Mouse (Mus musculus) cerebral cortex, adult 2 months (tissue): ENCODE data around the gene Gm4450.

Source experiments
- WGBS: fragments of 180-500 bp; shearing (Covaris S2); methylation state at CpG from one replicate; pipeline ENCODE4 v1.1.7; 2018; 5-methylcytosine and 5-hydroxymethylcytosine counted together

Gene Gm4450

DNA sequence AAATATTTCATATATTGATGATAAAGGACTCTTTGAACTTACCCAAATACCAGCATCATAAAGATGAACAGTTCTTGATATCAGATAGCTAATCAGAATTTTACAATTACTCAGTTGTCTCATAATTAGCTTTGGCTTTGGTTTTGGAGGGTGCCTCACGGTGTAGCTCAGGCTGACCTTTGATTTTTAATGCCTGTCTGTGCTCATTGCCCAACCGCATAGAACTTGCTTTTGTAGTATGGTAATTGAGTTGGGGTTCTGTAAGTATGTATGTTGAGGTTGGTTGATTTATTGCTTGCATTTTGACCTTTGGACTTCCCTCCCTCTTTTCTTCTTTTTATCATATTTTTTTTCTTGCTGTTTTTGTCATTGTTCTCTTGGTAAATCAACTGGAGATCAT is 43.2 kb downstream of the Gm4450 start:
- 92% methylated on average over 2 of the region's 2 CpGs for WGBS

DNA sequence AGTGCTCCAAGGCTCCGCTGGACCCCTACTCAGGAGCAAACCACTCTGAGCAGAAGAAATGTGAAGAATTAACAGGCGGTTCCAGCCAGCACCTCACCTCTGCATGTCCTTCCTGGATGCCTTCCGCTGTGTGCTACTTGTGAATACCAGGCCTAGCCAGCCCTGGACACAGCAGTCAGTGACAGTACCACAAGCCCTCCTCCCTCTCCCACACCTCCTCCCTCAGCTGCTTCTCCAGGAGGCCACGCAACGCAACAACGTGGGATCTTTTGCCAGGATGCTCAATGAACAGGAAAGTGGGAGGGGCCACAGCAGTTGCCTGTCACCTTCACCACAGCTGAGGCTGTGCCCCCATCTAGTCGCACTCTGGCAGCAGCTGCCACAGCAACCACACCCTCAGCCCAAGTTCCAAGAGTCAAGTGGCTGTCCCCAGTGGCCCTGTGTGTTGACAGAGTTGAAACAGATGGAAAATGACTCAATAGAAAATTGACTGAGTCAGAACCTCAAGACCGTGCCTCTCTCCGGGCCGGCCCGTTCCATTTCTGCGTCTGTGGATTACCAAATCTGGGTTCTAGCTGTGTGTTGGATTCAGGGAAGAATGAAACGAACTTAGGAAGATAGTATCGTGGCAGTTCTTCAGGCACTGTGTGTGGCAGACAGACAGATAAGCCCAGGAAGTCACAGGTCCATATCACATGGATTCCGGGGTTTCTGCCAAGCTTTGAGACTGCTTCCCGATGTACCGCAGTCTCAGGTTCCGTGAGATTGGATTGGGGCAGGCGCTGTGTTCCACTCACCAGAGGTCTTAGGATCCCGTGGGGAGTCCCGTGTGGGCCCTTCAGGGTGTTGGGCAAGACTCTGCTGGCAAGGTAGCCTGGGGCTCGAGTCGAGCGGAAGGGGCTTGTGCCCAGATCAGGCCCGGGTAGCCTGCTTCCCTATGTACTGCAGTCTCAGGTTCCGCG is 46.0 kb downstream of the Gm4450 start:
- 81% methylated on average over 17 of the region's 27 CpGs for WGBS

- 59% methylated on average over 5 of the region's 5 CpGs for WGBS
Observed at GRCm38 (mm10) chr3:98407261-98407780, 49.6 kb downstream of the Gm4450 start.

- 44% methylated on average over 12 of the region's 12 CpGs for WGBS
Observed at GRCm38 (mm10) chr3:98406569-98407144, 50.3 kb downstream of the Gm4450 start.

DNA sequence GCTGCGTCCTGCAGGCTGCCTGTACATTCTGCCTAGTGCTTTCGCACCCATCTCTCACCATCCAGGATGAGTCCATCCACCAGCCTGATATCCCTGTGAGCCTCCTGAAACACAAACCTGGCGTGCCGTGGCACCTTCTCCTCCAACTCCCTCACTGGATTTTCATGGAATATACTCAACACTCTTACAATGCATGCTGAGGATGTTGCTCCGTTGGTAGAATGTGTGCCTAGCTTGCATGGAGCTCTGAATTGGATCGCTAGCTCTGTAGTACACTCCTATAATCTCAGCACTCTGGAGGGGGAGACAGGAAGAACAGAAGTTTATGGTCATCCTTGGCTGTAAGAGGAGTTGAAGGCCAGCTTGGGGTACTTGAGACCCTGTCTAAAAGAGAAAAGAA is 51.0 kb downstream of the Gm4450 start:
- WGBS, result 39% methylated on average over 6 of the region's 6 CpGs

- 50% methylated on average over 9 of the region's 9 CpGs for WGBS
Observed at GRCm38 (mm10) chr3:98404268-98404895, 52.5 kb downstream of the Gm4450 start.
